Mouse (Mus musculus) c-Kit-positive CD71-negative TER-119-negative erythroid progenitor cells, embryonic 14.5 days (primary cell): ENCODE results near the gene Gm5862.
"Not testable (repeated sequence)": the region's sequence is repeated elsewhere in the genome, so short reads cannot be mapped to it uniquely, and the experiment has no call there.

Source experiments
- DNase-seq: peaks from one replicate; pipeline ENCODE4 v3.0.0-alpha.2; 2013; ENCODE audit warnings: low read depth

The Gm5862 gene

GRCm38 (mm10) chr5:26022816-26023215 lies at the start of gene Gm5862:
TSS of gene Gm5862 (minus strand) at chr5:26022916.
- not testable (repeated sequence) for DNase-seq

GRCm38 (mm10) chr5:26070716-26071115 lies 48.0 kb upstream of the Gm5862 start:
- DNase-seq: no peak

- not testable (repeated sequence) for DNase-seq
Measured at GRCm38 (mm10) chr5:26058481-26058880, 35.8 kb upstream of the Gm5862 start, which contains the start of gene Gm7347. TSS of gene Gm7347 (minus strand) at chr5:26058581.

GRCm38 (mm10) chr5:26039458-26039857 lies 16.7 kb upstream of the Gm5862 start, which contains the start of gene Speer4a:
TSS of gene Speer4a (minus strand) at chr5:26039558.
- DNase-seq: not testable (repeated sequence)

GRCm38 (mm10) chr5:26007697-26008096 lies 15.0 kb downstream of the Gm5862 start:
- DNase-seq: not testable (repeated sequence)

GRCm38 (mm10) chr5:26006937-26007695 lies 15.6 kb downstream of the Gm5862 start:
- not testable (repeated sequence) for DNase-seq

- not testable (repeated sequence) for DNase-seq
Measured at GRCm38 (mm10) chr5:26004698-26005097, 18.0 kb downstream of the Gm5862 start, which contains the start of gene Gm1979. TSS of gene Gm1979 (minus strand) at chr5:26004798.

GRCm38 (mm10) chr5:25988550-25988949 lies 34.2 kb downstream of the Gm5862 start, which contains the start of gene Gm21698:
TSS of gene Gm21698 (minus strand) at chr5:25988650.
- DNase-seq: not testable (repeated sequence)

- not testable (repeated sequence) for DNase-seq
Measured at GRCm38 (mm10) chr5:25972563-25972962, 50.2 kb downstream of the Gm5862 start, which contains the start of gene Gm21680. TSS of gene Gm21680 (minus strand) at chr5:25972663.
